Mouse (Mus musculus): Measurements from ENCODE around the gene Gm49486. TPM values are rescaled to one million over a fixed set of nuclear protein-coding genes. Genes with fewer than 3 reads are reported as not detected.

Gm49486 gene
- total RNA-seq (2021) = under 1 TPM; 0.16 to 0.42 TPM
- long read RNA-seq, experiment 1, partial matches to known transcripts = 0 of 1 reads
- long read RNA-seq, experiment 1, other reads (novel, unspliced or antisense) = 1 of 1 reads
- long read RNA-seq, experiment 2, partial matches to known transcripts = 0 of 2 reads
- long read RNA-seq, experiment 2, other reads (novel, unspliced or antisense) = 2 of 2 reads

GRCm38 (mm10) chr15:79229058-79229821 lies at the start of gene Gm49486, which contains the start of gene Pick1:
Gene Gm49486, plus strand, starts transcription at chr15:79229391.
Gene Pick1, plus strand, starts transcription at chr15:79229173.
- DNase-seq (ENCODE audit: low spot score in 2 of 2) = peak; percentile 81 to 82

- DNase-seq (ENCODE audit: low spot score in 2 of 2) = no peak
Observed at GRCm38 (mm10) chr15:79185213-79185612, 44.0 kb upstream of the Gm49486 start.

DNA sequence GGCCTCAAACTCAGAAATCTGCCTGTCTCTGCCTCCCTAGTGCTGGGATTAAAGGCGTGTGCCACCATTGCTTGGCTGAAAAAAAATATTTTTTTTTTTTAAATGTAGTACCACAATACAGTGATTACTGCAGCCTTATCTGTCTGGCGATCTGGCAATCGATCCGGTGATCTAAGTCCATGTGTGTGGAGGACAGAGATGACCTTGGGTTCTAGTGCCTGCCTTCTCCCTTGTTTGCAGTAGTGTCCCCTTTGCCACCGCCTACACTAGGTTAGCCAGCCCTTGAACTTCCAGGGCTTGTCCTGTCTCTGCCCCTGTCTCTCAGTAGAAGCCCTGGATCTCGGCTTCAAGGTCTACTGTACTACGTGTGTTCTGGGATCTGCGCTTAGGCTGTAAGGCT lies 41.4 kb upstream of the Gm49486 start:
- DNase-seq (ENCODE audit: low spot score in 2 of 2) = no peak

- no peak for DNase-seq (ENCODE audit: low spot score in 2 of 2)
Observed at GRCm38 (mm10) chr15:79191426-79191825, 37.8 kb upstream of the Gm49486 start.

- no peak for DNase-seq (ENCODE audit: low spot score in 2 of 2)
Observed at GRCm38 (mm10) chr15:79192450-79192849, 36.7 kb upstream of the Gm49486 start.

DNA sequence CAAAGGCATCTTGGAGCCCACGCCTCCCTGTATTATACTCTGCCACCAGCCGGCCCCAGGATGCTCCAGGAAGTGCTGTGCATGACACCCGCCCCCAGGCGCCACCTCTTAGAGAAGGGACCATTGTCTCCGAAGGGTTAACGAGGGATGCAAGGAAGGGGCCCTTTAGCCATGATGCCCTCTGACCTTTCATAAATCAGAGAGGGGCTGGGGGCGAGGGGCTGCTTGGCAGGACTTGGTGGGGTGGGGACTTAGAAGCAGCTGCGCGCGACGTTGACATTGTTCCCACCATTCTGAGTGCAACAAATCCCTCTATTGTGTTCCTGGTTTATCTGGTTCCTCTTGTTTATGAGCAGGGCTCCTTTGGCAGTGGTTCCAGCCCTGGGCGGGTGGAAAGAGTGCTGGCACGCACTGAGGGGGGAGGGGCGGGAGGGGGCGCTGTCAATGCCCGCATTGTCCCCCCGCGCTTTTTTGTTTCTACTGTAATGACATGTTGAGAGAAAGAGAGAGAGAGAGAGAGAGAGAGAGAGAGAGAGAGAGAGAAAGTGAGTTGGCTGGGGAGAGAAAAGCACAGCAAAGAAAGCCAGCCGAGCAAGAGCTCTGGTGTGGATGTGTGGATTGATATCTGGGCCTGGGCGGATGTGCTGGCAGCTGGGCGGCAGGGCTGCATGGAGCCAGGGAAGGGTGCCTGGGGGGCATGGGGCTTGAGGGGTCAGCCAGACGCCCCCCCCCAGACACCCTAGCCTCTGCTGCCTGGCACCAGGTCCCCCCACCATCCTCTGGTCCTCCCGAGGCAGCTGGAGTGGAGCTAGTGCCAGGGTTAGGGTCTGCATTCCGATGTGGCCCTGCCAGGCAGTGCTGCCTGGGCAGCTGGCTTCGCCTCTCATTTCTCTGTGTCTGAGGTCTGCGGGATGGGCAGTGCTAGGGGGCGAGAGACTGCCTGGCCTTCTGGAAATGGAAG lies 36.0 kb upstream of the Gm49486 start:
- DNase-seq (ENCODE audit: low spot score in 2 of 2) = peak; percentile 14 to 40

DNA sequence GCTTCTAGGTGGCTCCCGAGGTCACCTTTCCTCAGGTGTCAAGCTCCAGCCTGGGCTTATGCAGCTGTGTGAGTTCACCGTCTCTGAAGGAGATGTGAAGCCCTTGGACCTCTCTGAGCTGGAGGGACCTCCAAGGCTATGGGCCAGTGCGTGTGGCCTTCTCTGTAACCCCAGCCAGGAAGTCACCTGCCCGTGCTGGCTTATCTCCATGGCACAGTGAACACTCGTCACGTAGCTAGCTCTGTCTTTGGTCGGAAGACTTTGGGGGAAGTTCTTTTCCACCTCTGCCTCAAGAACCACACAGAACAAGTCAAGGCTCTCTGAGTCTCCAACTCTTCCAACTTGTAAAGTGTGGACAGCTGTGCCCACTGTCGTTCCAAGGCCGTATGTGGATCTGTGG lies 35.1 kb upstream of the Gm49486 start:
- no peak for DNase-seq (ENCODE audit: low spot score in 2 of 2)

- DNase-seq (ENCODE audit: low spot score in 2 of 2) = no peak
Observed at GRCm38 (mm10) chr15:79194946-79195345, 34.2 kb upstream of the Gm49486 start.

- DNase-seq (ENCODE audit: low spot score in 2 of 2) = no peak
Observed at GRCm38 (mm10) chr15:79195492-79195891, 33.7 kb upstream of the Gm49486 start.

DNA sequence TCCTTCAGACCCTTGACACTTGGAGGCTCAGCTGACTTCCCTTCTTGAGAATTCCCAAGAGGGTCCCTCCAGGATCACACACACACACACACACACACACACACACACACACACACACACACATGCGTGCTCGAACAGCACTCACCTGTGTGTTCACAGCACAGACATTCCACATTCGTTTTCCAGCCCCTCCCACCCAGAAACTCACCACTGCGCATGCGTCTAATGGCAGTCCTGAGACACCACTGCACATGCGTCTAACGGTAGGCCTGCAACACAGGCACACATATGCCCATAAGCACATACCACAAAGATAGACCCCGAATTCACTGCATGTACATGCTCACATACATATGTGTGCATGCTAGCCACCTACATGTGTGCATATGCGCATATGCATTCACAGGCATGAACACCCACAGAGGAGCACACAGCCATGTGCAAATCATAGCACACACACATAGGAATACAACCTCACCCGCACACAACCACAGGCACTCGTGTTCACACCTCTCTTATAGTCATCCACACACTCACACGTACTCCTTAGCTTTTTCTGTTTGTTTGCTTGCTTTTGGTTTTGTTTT lies 29.7 kb upstream of the Gm49486 start:
- DNase-seq (ENCODE audit: low spot score in 2 of 2) = no peak

GRCm38 (mm10) chr15:79201491-79202150 lies 27.6 kb upstream of the Gm49486 start:
- peak; percentile 28 to 30 for DNase-seq (ENCODE audit: low spot score in 2 of 2)

- no peak for DNase-seq (ENCODE audit: low spot score in 2 of 2)
Observed at GRCm38 (mm10) chr15:79202575-79202974, 26.6 kb upstream of the Gm49486 start.

GRCm38 (mm10) chr15:79208211-79208610 lies 21.0 kb upstream of the Gm49486 start:
- DNase-seq (ENCODE audit: low spot score in 2 of 2) = no peak

DNA sequence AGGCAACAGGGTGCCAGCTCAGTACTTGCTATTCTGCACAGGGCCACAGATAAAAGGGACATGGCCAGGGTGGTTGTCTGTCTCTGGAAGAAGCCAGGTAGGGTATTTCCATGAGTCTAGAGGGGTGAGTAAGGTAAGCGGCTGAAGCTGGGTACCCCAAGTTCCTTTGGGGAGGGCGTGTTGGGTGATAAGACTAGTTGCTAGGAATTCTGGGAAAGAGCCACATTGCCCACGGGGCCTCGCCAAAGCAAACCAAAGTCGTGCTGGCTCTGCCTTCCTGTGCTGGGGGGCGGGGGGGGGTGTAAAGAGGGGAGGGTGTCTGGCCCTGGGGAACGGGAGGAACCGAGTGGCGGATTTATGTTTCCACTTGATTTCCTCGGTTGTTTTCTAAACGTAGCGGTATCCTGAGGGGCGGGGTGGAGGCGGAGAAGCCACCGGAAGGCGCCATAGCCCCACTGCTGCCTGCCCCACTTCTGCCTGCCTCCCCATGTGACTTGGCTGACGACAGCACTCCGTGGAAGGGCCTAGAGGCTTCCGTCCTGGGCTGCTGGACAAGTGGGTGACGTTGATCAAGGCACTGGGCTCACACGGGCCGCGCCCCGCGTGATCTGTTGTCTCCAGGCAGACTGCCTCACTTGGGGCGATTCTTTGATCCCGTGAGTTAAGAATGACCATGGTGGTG lies 20.3 kb upstream of the Gm49486 start:
- peak in 1 of 2 experiments; percentile 21 for DNase-seq (ENCODE audit: low spot score in 2 of 2)

DNA sequence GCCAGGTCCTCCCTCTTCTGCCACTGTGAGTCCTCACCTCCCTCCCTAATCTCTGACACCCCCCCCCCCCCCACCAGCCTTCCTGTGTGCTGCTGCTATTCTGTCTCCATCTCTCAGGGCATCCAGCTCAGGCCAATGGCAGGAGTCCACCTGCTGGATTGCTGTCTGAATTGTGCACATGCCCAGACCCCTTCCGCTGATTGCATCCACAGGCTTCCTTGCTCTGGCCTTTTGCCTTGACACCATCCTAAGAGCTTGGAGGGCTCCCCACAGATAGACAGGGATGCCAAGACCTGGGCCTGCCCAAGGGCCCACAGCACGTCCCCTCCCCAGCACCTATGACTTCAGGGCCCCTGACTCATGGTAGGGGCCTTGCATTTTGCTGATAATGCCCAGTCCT lies 18.8 kb upstream of the Gm49486 start:
- no peak for DNase-seq (ENCODE audit: low spot score in 2 of 2)

DNA sequence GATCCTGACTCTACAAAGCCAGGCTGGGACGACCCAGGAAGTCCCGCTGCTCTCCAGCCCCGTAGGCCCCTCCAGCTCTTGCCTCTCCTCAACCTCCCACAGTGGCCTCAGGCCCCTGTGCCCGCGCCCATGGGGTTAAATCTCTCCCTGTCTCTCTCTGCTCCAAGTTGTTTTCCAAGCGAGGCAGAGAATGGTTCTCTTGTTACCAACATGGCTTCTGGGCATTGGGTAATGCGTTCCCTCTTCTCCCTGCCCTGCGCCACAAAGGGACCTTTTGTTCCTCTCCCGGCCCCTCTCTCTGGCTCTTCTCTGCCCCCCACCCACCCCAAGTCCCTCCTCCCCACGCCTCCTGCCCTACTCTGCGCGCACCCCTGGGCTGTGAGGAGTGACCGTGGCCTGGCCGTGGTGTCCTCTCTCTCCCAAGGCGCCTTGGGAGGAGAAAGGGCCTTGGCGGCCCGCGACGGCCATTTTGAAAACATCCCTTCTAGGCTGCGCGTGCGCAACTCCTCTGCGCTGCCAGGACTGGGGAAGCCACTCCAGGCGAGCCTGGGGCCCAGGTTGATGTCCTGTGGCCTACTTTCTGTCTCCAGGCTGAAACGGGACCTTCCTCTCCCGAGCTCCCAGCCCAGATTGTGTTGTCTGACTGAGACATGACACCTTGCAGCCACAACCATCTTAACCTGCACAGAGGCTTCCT lies 16.3 kb upstream of the Gm49486 start:
- no peak for DNase-seq (ENCODE audit: low spot score in 2 of 2)

DNA sequence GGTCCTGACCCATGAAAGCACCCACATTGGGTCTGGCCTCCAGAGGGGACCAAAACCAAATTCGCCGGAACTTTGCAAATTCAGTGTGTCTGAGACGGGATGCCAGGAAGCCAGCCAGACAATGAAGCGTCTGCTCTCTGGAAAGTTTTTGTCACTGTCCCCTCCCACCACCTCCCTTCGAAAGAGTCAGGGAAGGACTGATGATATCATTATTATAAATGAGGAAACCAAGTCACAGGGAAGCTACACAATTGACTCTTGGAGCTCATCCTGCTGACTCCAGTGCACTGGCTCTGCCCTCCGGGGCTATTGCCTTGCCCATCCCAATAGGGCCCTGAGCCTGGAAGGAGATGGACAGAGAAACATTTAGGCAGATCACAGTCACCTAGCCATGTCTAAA lies 15.6 kb upstream of the Gm49486 start:
- no peak for DNase-seq (ENCODE audit: low spot score in 2 of 2)

- no peak for DNase-seq (ENCODE audit: low spot score in 2 of 2)
Observed at GRCm38 (mm10) chr15:79216191-79216590, 13.0 kb upstream of the Gm49486 start.

- no peak for DNase-seq (ENCODE audit: low spot score in 2 of 2)
Observed at GRCm38 (mm10) chr15:79219572-79219971, 9.6 kb upstream of the Gm49486 start.
